Mouse (Mus musculus): ENCODE results near the gene Nup133. TPM values are rescaled to one million over a fixed set of nuclear protein-coding genes. Genes with fewer than 3 reads are reported as not detected.

Gene Nup133
- polyA plus RNA-seq, 1 experiment from 2014 or later: 19.0 TPM

GRCm38 (mm10) chr8:123929026-123929425, 20.0 kb downstream of the Nup133 start:
- Histone ChIP-seq H3K4me2 (ENCODE audit: low read length) (no peak overlapping the region), H3K27me3 (ENCODE audit: insufficient read depth, low read length) (no peaks in the 10 kb centered on the region), H3K36me3 (ENCODE audit: insufficient read depth, low read length) (peaks cover 49% of the 10 kb centered on the region), H3K4me1 (replicated peaks; ENCODE audit: insufficient read depth, low read length) (no peaks in the 10 kb centered on the region), H3K9me3 (replicated peaks; ENCODE audit: low read length) (no peaks in the 10 kb centered on the region), H3K27ac (no peak overlapping the region), H3K4me3 (replicated peaks; ENCODE audit: low read depth, low read length) (no peak overlapping the region), H3K9ac (ENCODE audit: low read depth, low read length) (no peak overlapping the region)
- ATAC-seq (replicated peaks; ENCODE audit: low FRiP score, low read depth): no peak
- DNase-seq (ENCODE audit: low spot score): no peak
- WGBS: 94% methylated on average over 7 of the region's 7 CpGs
- TF ChIP-seq CTCF (IDR thresholded peaks at IDR 0.05; ENCODE audit: low read depth): no peak

GRCm38 (mm10) chr8:123925671-123926070, 23.4 kb downstream of the Nup133 start:
- 89% methylated on average over 3 of the region's 3 CpGs for WGBS
- Histone ChIP-seq H3K4me3 (replicated peaks; ENCODE audit: low read depth, low read length) (no peak overlapping the region), H3K4me2 (ENCODE audit: low read length) (no peak overlapping the region), H3K4me1 (replicated peaks; ENCODE audit: insufficient read depth, low read length) (no peaks in the 10 kb centered on the region), H3K9me3 (replicated peaks; ENCODE audit: low read length) (no peaks in the 10 kb centered on the region), H3K36me3 (ENCODE audit: insufficient read depth, low read length) (peaks cover 60% of the 10 kb centered on the region), H3K9ac (ENCODE audit: low read depth, low read length) (no peak overlapping the region), H3K27ac (no peak overlapping the region), H3K27me3 (ENCODE audit: insufficient read depth, low read length) (no peaks in the 10 kb centered on the region)
- no peak for TF ChIP-seq CTCF (IDR thresholded peaks at IDR 0.05; ENCODE audit: low read depth)
- ATAC-seq (replicated peaks; ENCODE audit: low FRiP score, low read depth): no peak
- DNase-seq (ENCODE audit: low spot score): no peak

GRCm38 (mm10) chr8:123924719-123925118, 24.3 kb downstream of the Nup133 start:
- DNase-seq (ENCODE audit: low spot score): peak; percentile 94
- peak; percentile 97 for TF ChIP-seq CTCF (IDR thresholded peaks at IDR 0.05; ENCODE audit: low read depth)
- no peak overlapping the region for H3K4me2 ChIP-seq (ENCODE audit: low read length)
- peaks cover 54% of the 10 kb centered on the region for H3K36me3 ChIP-seq (ENCODE audit: insufficient read depth, low read length)
- H3K9me3 ChIP-seq (replicated peaks; ENCODE audit: low read length): no peaks in the 10 kb centered on the region
- WGBS: 12% methylated on average over 2 of the region's 2 CpGs
- ATAC-seq (replicated peaks; ENCODE audit: low FRiP score, low read depth): peak; percentile 80; the same call in 1 of the 2 replicates
- no peak overlapping the region for H3K27ac ChIP-seq
- no peak overlapping the region for H3K4me3 ChIP-seq (replicated peaks; ENCODE audit: low read depth, low read length)
- H3K9ac ChIP-seq (ENCODE audit: low read depth, low read length): no peak overlapping the region
- H3K4me1 ChIP-seq (replicated peaks; ENCODE audit: insufficient read depth, low read length): no peaks in the 10 kb centered on the region
- no peaks in the 10 kb centered on the region for H3K27me3 ChIP-seq (ENCODE audit: insufficient read depth, low read length)

GRCm38 (mm10) chr8:123914635-123915034, 34.4 kb downstream of the Nup133 start:
- H3K36me3 ChIP-seq (ENCODE audit: insufficient read depth, low read length): peaks cover 73% of the 10 kb centered on the region
- no peak for DNase-seq (ENCODE audit: low spot score)
- H3K27ac ChIP-seq: no peak overlapping the region
- no peaks in the 10 kb centered on the region for H3K9me3 ChIP-seq (replicated peaks; ENCODE audit: low read length)
- H3K4me3 ChIP-seq (replicated peaks; ENCODE audit: low read depth, low read length): no peak overlapping the region
- no peak for ATAC-seq (replicated peaks; ENCODE audit: low FRiP score, low read depth)
- H3K4me2 ChIP-seq (ENCODE audit: low read length): no peak overlapping the region
- no peak overlapping the region for H3K9ac ChIP-seq (ENCODE audit: low read depth, low read length)
- H3K4me1 ChIP-seq (replicated peaks; ENCODE audit: insufficient read depth, low read length): no peaks in the 10 kb centered on the region
- 91% methylated on average over 3 of the region's 3 CpGs for WGBS
- TF ChIP-seq CTCF (IDR thresholded peaks at IDR 0.05; ENCODE audit: low read depth): no peak
- no peaks in the 10 kb centered on the region for H3K27me3 ChIP-seq (ENCODE audit: insufficient read depth, low read length)

GRCm38 (mm10) chr8:123912265-123912664, 36.8 kb downstream of the Nup133 start:
- H3K27ac ChIP-seq: no peak overlapping the region
- ATAC-seq (replicated peaks; ENCODE audit: low FRiP score, low read depth): no peak
- H3K4me3 ChIP-seq (replicated peaks; ENCODE audit: low read depth, low read length): no peak overlapping the region
- H3K36me3 ChIP-seq (ENCODE audit: insufficient read depth, low read length): peaks cover 70% of the 10 kb centered on the region
- WGBS: 90% methylated on average over 4 of the region's 4 CpGs
- no peak overlapping the region for H3K9ac ChIP-seq (ENCODE audit: low read depth, low read length)
- no peaks in the 10 kb centered on the region for H3K9me3 ChIP-seq (replicated peaks; ENCODE audit: low read length)
- H3K4me1 ChIP-seq (replicated peaks; ENCODE audit: insufficient read depth, low read length): no peaks in the 10 kb centered on the region
- no peak for DNase-seq (ENCODE audit: low spot score)
- TF ChIP-seq CTCF (IDR thresholded peaks at IDR 0.05; ENCODE audit: low read depth): no peak
- no peaks in the 10 kb centered on the region for H3K27me3 ChIP-seq (ENCODE audit: insufficient read depth, low read length)
- no peak overlapping the region for H3K4me2 ChIP-seq (ENCODE audit: low read length)

GRCm38 (mm10) chr8:123907604-123908003, 41.5 kb downstream of the Nup133 start:
- no peak for TF ChIP-seq CTCF (IDR thresholded peaks at IDR 0.05; ENCODE audit: low read depth)
- Histone ChIP-seq H3K4me3 (replicated peaks; ENCODE audit: low read depth, low read length) (no peak overlapping the region), H3K4me2 (ENCODE audit: low read length) (no peak overlapping the region), H3K27ac (no peak overlapping the region), H3K27me3 (ENCODE audit: insufficient read depth, low read length) (no peaks in the 10 kb centered on the region), H3K9me3 (replicated peaks; ENCODE audit: low read length) (no peaks in the 10 kb centered on the region), H3K4me1 (replicated peaks; ENCODE audit: insufficient read depth, low read length) (no peaks in the 10 kb centered on the region), H3K36me3 (ENCODE audit: insufficient read depth, low read length) (peaks cover 63% of the 10 kb centered on the region), H3K9ac (ENCODE audit: low read depth, low read length) (no peak overlapping the region)
- DNase-seq (ENCODE audit: low spot score) (no peak), ATAC-seq (replicated peaks; ENCODE audit: low FRiP score, low read depth) (no peak)
- 92% methylated on average over 6 of the region's 6 CpGs for WGBS

- Histone ChIP-seq H3K27ac (no peak overlapping the region), H3K4me3 (replicated peaks; ENCODE audit: low read depth, low read length) (no peak overlapping the region), H3K27me3 (ENCODE audit: insufficient read depth, low read length) (no peaks in the 10 kb centered on the region), H3K4me1 (replicated peaks; ENCODE audit: insufficient read depth, low read length) (no peaks in the 10 kb centered on the region), H3K9ac (ENCODE audit: low read depth, low read length) (no peak overlapping the region), H3K9me3 (replicated peaks; ENCODE audit: low read length) (no peaks in the 10 kb centered on the region), H3K36me3 (ENCODE audit: insufficient read depth, low read length) (peaks cover 34% of the 10 kb centered on the region), H3K4me2 (ENCODE audit: low read length) (no peak overlapping the region)
- 85% methylated on average over 7 of the region's 7 CpGs for WGBS
- TF ChIP-seq CTCF (IDR thresholded peaks at IDR 0.05; ENCODE audit: low read depth): no peak
- DNase-seq (ENCODE audit: low spot score): no peak
- no peak for ATAC-seq (replicated peaks; ENCODE audit: low FRiP score, low read depth)
These were observed 46.4 kb downstream of the Nup133 start for GRCm38 (mm10) chr8:123902653-123903052.
